Mouse (Mus musculus): ENCODE data around the gene Folr2. TPM values are rescaled to one million over a fixed set of nuclear protein-coding genes. Genes with fewer than 3 reads are reported as not detected.

Folr2 gene
- polyA plus RNA-seq, 1 experiment = 5.6 TPM

DNA sequence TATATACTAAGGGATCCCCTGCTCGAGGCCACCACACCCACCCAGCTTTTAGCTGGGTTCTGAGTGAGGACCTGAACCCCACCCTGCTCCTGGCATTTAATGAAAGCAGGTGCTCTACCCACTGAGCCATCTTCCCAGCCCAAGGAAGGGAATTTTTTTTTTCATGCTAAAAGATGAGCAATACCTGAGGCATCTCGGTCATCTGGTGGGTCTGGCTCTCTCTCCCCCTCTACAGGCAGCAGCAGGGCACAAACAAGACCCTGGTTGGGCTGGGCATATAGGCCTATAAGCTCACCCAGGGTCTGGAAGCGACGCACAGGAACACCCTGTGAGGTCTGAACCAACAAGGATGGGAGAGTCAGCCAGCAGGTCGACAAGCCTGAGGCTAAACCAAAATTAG lies 23.6 kb downstream of the Folr2 start:
- DNase-seq (ENCODE audit: low read depth, low spot score) = no peak
- 72% methylated on average over 5 of the region's 5 CpGs for WGBS

DNA sequence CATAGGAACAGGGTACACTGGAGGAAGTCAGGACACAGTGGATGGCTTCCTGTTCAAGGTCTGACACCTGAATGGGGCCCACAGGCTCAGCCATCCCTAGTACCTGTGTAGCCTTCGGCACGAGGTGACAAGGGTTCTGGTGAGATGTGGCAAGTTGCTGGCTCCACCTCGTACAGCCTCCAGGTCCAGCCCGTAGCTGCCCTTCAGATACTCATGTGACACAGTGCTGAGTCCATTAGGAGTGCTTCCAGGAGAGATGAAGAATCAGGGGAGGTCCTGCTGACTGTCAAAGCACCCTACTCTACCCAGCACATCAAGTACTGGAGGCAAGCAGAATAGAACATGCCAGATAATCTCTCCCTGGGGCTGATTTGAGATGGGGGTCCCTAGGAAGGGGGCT lies 24.6 kb downstream of the Folr2 start:
- WGBS = 88% methylated on average over 4 of the region's 4 CpGs
- DNase-seq (ENCODE audit: low read depth, low spot score) = no peak

DNA sequence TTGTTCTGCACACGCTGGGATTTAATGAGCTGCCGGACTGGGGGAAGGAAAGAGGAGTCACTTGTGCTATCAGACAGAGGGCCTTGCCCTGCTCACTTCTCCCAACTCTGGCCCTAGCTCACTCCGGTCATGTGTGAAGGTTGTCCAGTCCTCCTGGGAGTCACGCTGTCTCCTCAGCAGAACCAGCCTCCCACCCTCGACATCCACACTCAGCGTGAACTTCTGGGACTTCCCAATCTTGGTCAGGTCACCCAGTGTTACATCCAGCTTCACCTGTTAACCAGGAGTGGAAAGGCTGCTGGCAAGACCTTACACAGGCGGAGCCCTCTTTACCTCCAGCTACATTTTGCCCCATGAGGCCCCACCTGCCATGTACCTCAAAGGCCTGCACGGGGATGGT lies 25.6 kb downstream of the Folr2 start:
- WGBS = 96% methylated on average over 8 of the region's 8 CpGs
- no peak for DNase-seq (ENCODE audit: low read depth, low spot score)

DNA sequence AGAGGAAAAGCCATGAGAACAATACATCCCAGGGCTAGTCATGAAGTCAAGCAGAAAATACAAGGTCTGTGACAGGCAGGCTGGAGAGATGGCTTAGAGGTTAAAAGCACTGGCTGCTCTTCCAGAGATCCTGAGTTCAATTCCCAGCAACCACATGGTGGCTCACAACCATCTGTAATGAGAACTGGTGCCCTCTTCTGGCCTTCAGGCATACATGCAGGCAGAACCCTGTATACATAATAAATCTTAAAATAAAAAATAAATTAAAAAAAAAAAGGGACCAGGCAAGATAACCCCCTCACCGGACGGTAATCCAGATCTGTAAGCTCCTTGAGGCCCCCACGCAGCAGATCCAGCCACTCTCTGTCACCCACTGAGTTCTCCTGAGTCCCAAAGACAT lies 26.6 kb downstream of the Folr2 start:
- DNase-seq (ENCODE audit: low read depth, low spot score) = no peak
- WGBS = 98% methylated on average over 3 of the region's 3 CpGs

DNA sequence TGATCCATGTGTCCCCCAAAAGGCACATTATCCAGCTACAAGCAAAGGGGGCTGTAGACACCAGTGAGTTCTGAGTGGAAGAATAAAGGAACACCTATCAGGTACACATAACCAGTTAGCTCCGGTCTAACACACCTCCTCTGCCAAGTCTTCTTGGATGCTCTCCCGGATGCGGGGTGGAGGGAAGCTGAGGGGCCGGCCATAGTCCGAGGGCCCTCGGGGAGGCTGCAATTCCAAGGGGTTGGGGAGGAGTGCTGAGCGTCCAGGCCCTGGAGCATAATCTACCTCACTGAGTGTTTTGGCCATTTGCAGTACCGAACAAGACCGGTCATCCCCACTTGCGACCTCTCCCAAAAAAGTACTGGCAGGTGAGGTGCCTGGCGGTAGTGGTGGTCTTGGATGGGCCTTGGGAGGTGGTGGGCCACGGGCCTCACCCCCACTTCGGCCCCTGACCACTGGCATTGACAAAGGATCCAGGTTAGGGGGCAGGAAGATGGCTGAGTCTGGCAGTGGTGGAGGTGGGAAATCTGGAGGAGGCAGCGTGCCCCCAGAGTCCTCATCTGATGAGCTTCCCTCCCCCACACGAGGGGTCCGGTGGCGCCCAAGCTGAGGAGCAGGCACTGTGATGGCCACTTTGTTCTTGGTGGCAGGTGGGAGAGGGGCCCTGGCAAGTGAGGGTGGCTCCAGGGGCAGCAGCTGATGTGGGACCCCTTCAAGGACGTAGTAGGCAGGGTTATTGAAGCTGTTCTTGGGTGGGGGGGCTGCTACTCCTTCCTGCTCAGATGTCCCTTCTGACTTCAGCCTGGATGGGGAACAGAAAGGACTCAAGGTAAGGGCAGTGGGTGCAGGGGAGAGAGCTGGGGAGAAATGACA lies 33.0 kb downstream of the Folr2 start:
- 74% methylated on average over 18 of the region's 18 CpGs for WGBS
- DNase-seq (ENCODE audit: low read depth, low spot score) = no peak

DNA sequence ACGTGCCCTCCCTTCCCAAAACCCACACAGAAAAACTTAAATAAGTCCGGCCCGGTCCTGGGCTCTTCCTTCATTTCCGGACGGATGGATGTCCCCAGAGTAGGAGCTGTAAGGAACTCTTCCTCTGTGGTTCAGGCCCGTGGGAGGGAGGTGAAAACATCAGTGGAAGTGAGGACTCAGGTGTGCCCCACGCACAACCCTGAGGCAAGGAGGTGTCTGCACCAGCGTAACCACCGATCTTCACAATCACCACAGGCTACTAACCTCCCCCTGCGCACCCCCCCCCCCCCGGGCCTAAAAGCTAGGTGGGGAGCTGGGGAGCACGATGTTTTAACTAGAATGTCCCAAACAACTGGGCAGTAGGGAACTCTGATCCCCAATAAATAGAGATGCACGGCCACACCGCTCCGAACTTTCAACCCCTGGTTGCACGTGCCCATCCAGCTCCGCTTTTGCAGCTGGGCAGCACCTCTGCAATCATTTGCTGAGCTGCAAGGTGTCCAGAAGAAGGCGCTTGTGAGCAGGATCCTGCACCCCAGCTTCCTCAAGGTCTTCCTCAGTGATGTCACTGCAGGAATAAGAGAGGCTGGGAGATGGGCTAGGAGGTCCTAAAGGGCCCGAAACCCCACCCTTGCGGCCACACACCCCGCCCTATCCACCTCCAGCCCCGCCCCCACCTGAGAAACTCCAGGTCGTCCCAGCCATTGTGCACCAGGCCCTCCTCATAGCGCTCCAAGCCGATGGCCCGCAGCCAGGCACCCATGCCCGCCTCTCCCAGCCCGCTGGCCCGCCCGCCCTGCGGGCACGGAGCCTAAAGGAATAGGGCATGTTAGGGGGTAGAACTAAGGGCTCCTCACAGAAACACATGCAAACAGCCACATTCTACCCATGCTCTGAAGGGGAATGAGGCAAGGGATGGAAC lies 33.9 kb downstream of the Folr2 start:
- DNase-seq (ENCODE audit: low read depth, low spot score) = no peak
- WGBS = 46% methylated on average over 32 of the region's 32 CpGs

DNA sequence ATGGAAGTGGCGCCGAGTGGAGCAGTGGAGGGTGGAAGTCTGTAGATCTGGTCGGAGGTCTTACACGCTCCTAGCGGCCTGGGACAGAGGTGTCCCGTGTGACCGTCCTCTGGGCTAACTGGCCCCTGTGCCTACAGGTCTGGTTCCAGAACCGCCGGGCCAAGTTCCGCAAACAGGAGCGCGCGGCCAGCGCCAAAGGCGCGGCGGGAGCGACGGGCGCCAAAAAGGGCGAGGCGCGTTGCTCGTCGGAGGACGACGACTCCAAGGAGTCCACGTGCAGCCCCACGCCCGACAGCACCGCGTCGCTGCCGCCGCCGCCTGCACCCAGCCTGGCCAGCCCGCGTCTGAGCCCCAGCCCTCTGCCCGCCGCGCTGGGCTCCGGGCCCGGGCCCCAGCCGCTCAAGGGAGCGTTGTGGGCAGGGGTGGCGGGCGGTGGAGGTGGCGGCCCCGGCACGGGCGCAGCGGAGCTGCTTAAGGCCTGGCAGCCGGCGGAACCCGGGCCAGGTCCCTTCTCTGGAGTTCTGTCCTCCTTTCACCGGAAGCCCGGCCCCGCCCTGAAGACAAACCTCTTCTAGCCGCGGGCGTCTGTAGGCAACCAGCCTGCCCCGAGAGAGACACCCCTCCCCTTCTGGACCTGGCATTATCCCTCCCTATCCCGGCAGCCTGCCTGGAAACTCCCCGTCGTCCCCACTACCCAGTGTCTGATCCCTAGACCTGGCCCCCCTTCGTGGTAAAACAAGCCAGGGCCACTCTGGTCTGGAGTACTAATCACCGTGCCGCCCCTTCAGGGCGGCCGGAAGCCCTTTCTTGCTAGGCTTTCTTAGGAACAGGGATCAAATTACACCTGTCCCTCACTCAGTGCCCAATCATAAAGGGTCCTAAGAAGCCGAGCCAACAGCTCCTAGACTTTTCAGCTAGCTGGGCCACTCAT lies 35.2 kb downstream of the Folr2 start:
- WGBS = 2% methylated on average over 64 of the region's 71 CpGs
- no peak for DNase-seq (ENCODE audit: low read depth, low spot score)

DNA sequence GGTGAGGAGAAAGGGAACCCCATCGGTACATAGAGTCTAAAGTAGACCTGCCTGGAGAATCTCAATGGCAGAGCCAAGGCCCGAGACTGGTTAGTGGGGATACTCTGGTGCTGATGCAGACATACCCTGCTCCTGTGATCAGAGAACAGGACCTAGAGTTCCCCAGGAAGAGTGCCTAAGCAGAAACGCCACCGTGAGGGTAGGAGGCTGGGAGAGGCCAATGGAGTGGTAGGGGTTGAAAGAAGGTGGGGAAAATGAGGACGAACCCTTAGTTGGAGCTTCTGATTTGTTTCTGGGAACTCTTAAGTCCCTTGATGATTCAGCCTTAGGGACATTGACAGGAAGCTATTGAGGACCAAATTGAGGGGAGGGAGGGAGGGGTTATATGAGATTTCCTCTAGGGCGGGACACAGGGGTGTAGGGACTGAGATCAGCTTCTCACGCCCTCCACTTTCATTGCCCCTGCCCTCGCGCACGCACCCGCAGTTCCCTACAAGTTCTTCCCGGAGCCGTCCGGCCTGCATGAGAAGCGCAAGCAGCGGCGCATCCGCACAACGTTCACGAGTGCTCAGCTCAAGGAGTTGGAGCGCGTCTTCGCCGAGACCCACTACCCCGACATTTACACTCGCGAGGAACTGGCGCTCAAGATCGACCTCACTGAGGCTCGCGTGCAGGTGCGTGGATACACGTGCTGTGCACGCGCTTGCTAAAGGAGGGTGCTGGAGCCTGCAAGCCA lies 36.5 kb downstream of the Folr2 start:
- WGBS = 12% methylated on average over 35 of the region's 35 CpGs
- DNase-seq (ENCODE audit: low read depth, low spot score) = no peak

DNA sequence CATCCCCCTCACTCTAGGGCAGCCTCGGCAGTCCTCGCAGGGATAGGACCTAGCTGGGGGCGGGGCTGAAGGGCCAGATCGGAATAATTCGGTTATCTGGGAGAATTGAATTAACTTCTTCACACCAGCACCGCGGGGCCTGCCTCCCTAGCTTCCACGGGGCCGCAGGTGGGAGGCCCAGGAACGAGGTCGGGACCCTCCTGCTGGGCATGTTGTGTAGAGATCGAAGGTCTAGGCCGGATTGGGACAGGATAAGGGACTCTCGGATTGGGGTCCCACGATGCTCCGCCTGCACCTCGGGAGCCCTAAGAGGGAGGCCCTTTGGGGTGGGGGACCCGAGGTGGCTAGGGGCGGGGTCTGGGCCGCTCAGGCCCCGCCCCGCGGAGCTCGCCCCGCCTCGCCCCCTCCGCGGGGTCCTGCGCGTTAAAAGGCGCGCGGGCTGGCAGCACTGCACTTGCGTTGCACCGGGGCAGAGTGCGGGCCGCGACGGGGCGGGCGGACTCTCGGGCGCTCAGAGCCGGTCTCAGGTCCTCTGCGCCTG lies 39.1 kb downstream of the Folr2 start, which contains the start of gene Phox2a:
Gene Phox2a (plus strand): TSS at position 453 of the 541 bp plus-strand sequence.
- 6% methylated on average over 44 of the region's 45 CpGs for WGBS
- no peak for DNase-seq (ENCODE audit: low read depth, low spot score)

Other genes with a start within 250 kb of the Folr2 start
- gene Clpb, start 193.6 kb downstream of the Folr2 start, polyA plus RNA-seq (2012; rRNA removed) = 21.2 and 24.6 TPM in 2 replicates
- 0.41 and 0.45 TPM in 2 replicates for gene Phox2a, start 38.9 kb downstream of the Folr2 start, polyA plus RNA-seq (2012; rRNA removed)
- gene Inppl1, start 19.0 kb downstream of the Folr2 start, polyA plus RNA-seq (2012; rRNA removed) = 54.1 and 73.6 TPM in 2 replicates
- 46.4 and 67.7 TPM in 2 replicates for gene Anapc15, start 6.5 kb upstream of the Folr2 start, polyA plus RNA-seq (2012; rRNA removed)
- 1.3 and 2.8 TPM in 2 replicates for gene Folr1, start 13.6 kb upstream of the Folr2 start, polyA plus RNA-seq (2012; rRNA removed)
- 185 and 198 TPM in 2 replicates for gene Lamtor1, start 48.7 kb upstream of the Folr2 start, polyA plus RNA-seq (2012; rRNA removed)
- gene Tomt, start 49.2 kb upstream of the Folr2 start, polyA plus RNA-seq (2012; rRNA removed) = 0.11 and 0.14 TPM in 2 replicates
- 6.3 and 6.8 TPM in 2 replicates for gene Lrrc51, start 76.7 kb upstream of the Folr2 start, polyA plus RNA-seq (2012; rRNA removed)
- 44.7 and 56.1 TPM in 2 replicates for gene Numa1, start 76.9 kb upstream of the Folr2 start, polyA plus RNA-seq (2012; rRNA removed)
- 25.7 and 49.6 TPM in 2 replicates for gene Il18bp, start 161.5 kb upstream of the Folr2 start, polyA plus RNA-seq (2012; rRNA removed)
- 39.9 and 70.6 TPM in 2 replicates for gene Rnf121, start 208.3 kb upstream of the Folr2 start, polyA plus RNA-seq (2012; rRNA removed)
- gene Xndc1, start 208.3 kb upstream of the Folr2 start, polyA plus RNA-seq (2012; rRNA removed) = 14.3 and 14.4 TPM in 2 replicates
- gene Xntrpc, start 208.5 kb upstream of the Folr2 start, polyA plus RNA-seq (2012; rRNA removed) = 1.5 and 2.2 TPM in 2 replicates
- not detected in 2 replicates for gene Trpc2, start 225.9 kb upstream of the Folr2 start, polyA plus RNA-seq (2012; rRNA removed)
- gene Art1, start 244.5 kb upstream of the Folr2 start, polyA plus RNA-seq (2012; rRNA removed) = 0.09 TPM in 1 of 2 replicates, not detected in the other